Mouse (Mus musculus) kidney, postnatal 0 days (tissue): ENCODE data around the gene Cdk5r2. TPM values are rescaled to one million over a fixed set of nuclear protein-coding genes. Genes with fewer than 3 reads are reported as not detected.
"Not testable (repeated sequence)": the region's sequence is repeated elsewhere in the genome, so short reads cannot be mapped to it uniquely, and the experiment has no call there.

Experiments used
- ATAC-seq: fragments of 200-750 bp; cut with Nextera tagmentation; replicated peaks from 2 replicates; pipeline ENCODE4 v1.8.0; 2017; ENCODE audit warnings: low read depth, moderate number of reproducible peaks, moderate TSS enrichment, moderate library complexity; ENCODE audit not compliant: low FRiP score
- DNase-seq: peaks from one replicate; pipeline ENCODE4 v3.0.0-alpha.2; 2016; ENCODE audit warnings: low spot score
- H3K27ac ChIP-seq: fragments of 300-500 bp; sonication (generic); 2 replicates; pipeline ENCODE4 v1.5.1; 2014; ENCODE audit warnings: mild to moderate bottlenecking
- H3K27me3 ChIP-seq: fragments of 300-500 bp; sonication (generic); 2 replicates; pipeline ENCODE4 v1.6.1; 2014; ENCODE audit warnings: low read length, mixed read lengths; ENCODE audit not compliant: insufficient read depth
- H3K36me3 ChIP-seq: fragments of 300-500 bp; sonication (generic); 2 replicates; pipeline ENCODE4 v1.6.1; 2014; ENCODE audit warnings: low read length, mixed read lengths; ENCODE audit not compliant: insufficient read depth
- H3K4me1 ChIP-seq: fragments of 300-500 bp; sonication (generic); replicated peaks from 2 replicates; pipeline ENCODE4 v1.6.1; 2014; ENCODE audit warnings: antibody characterized with exemption, low read length, mixed read lengths; ENCODE audit not compliant: insufficient read depth
- H3K4me2 ChIP-seq: fragments of 300-500 bp; sonication (generic); 2 replicates; pipeline ENCODE4 v1.6.1; 2014; ENCODE audit warnings: mild to moderate bottlenecking, low read length, moderate library complexity, mixed read lengths
- H3K4me3 ChIP-seq: fragments of 300-500 bp; sonication (generic); replicated peaks from 2 replicates; pipeline ENCODE4 v1.5.1; 2014; ENCODE audit warnings: low read depth, low read length
- H3K9ac ChIP-seq: fragments of 300-500 bp; sonication (generic); 2 replicates; pipeline ENCODE4 v1.6.1; 2014; ENCODE audit warnings: low read depth, low read length
- H3K9me3 ChIP-seq: fragments of 300-500 bp; sonication (generic); replicated peaks from 2 replicates; pipeline ENCODE4 v1.6.1; 2016; ENCODE audit warnings: low read length, inconsistent platforms, mixed read lengths
- CTCF ChIP-seq: IDR thresholded peaks from 2 replicates; pipeline ENCODE4 v1.5.1; 2016; ENCODE audit warnings: antibody characterized with exemption, low read depth, mild to moderate bottlenecking, moderate library complexity
- WGBS: fragments of 180-500 bp; shearing (Covaris S2); extraction: QIAGEN DNeasy Blood & Tissue Kit; methylation state at CpG from one replicate; pipeline ENCODE4 v1.1.7; 2014; 5-methylcytosine and 5-hydroxymethylcytosine counted together
- polyA plus RNA-seq: library from polyadenylated mRNA; unstranded; fragments of >200 nt; fragmentation: Nextera tagmentation; extraction: Ambion mirVana; gene quantifications from 2 replicates; pipeline ENCODE4 v1.2.1, GENCODE M21; 2015

The Cdk5r2 gene
- polyA plus RNA-seq, 1 experiment from 2014 or later: not detected

GRCm38 (mm10) chr1:74809007-74809406, 45.7 kb upstream of the Cdk5r2 start:
- no peak for ATAC-seq

GRCm38 (mm10) chr1:74814931-74815647, 39.6 kb upstream of the Cdk5r2 start:
- Histone ChIP-seq H3K4me2 (no peak overlapping the region), H3K9me3 (no peaks in the 10 kb centered on the region), H3K4me3 (no peak overlapping the region), H3K9ac (no peak overlapping the region), H3K27ac (no peak overlapping the region), H3K4me1 (no peaks in the 10 kb centered on the region), H3K36me3 (no peaks in the 10 kb centered on the region), H3K27me3 (no peaks in the 10 kb centered on the region)
- DNase-seq: no peak
- peak; percentile 39; the same call in 1 of the 2 replicates for TF ChIP-seq CTCF
- ATAC-seq: no peak
- WGBS: 78% methylated on average over 9 of the region's 9 CpGs

More at GRCm38 (mm10) chr1:74809007-74809406, 45.7 kb upstream of the Cdk5r2 start:
- H3K4me2 ChIP-seq: no peak overlapping the region
- H3K9me3 ChIP-seq: no peaks in the 10 kb centered on the region
- H3K4me3 ChIP-seq: no peak overlapping the region
- WGBS: 58% methylated on average over 10 of the region's 10 CpGs
- peak; percentile 47 for TF ChIP-seq CTCF
- peaks cover 39% of the 10 kb centered on the region for H3K27me3 ChIP-seq
- H3K36me3 ChIP-seq: no peaks in the 10 kb centered on the region
- H3K9ac ChIP-seq: no peak overlapping the region
- H3K4me1 ChIP-seq: peaks cover 7% of the 10 kb centered on the region; the same call in 1 of the 2 replicates
- no peak overlapping the region for H3K27ac ChIP-seq
- no peak for DNase-seq

- 81% methylated on average over 6 of the region's 6 CpGs for WGBS
- not testable (repeated sequence) for ATAC-seq, H3K9ac ChIP-seq, H3K27ac ChIP-seq, H3K4me2 ChIP-seq, H3K4me3 ChIP-seq, H3K27me3 ChIP-seq, H3K4me1 ChIP-seq, DNase-seq, H3K36me3 ChIP-seq, H3K9me3 ChIP-seq
Observed at GRCm38 (mm10) chr1:74815965-74816364, 38.8 kb upstream of the Cdk5r2 start.

- H3K9ac ChIP-seq: peak overlapping the region; percentile 87
- H3K27me3 ChIP-seq: no peaks in the 10 kb centered on the region
- WGBS: 3% methylated on average over 38 of the region's 38 CpGs
- peak overlapping the region; percentile 67 for H3K4me3 ChIP-seq
- H3K9me3 ChIP-seq: no peaks in the 10 kb centered on the region
- DNase-seq (peak; percentile 94), ATAC-seq (peak; percentile 86)
- peak overlapping the region; percentile 70 for H3K4me2 ChIP-seq
- TF ChIP-seq CTCF: no peak
- H3K36me3 ChIP-seq: no peaks in the 10 kb centered on the region
- H3K4me1 ChIP-seq: no peaks in the 10 kb centered on the region
- peak overlapping the region; percentile 92 for H3K27ac ChIP-seq
Observed at GRCm38 (mm10) chr1:74816612-74817199, 38.0 kb upstream of the Cdk5r2 start.

- DNase-seq (no peak), ATAC-seq (no peak)
- no peak for TF ChIP-seq CTCF
- WGBS: 9% methylated on average over 14 of the region's 14 CpGs
- Histone ChIP-seq H3K36me3 (no peaks in the 10 kb centered on the region), H3K9me3 (no peaks in the 10 kb centered on the region), H3K4me3 (peak overlapping the region; percentile 67), H3K27ac (peak overlapping the region; percentile 92), H3K9ac (peak overlapping the region; percentile 87), H3K4me2 (peak overlapping the region; percentile 70), H3K27me3 (no peaks in the 10 kb centered on the region), H3K4me1 (no peaks in the 10 kb centered on the region)
Observed at GRCm38 (mm10) chr1:74817219-74817618, 37.5 kb upstream of the Cdk5r2 start.

- DNase-seq: no peak
- no peak for ATAC-seq
- H3K4me2 ChIP-seq: no peak overlapping the region
- no peak overlapping the region for H3K27ac ChIP-seq
- H3K4me3 ChIP-seq: no peak overlapping the region
- H3K36me3 ChIP-seq: no peaks in the 10 kb centered on the region
- no peaks in the 10 kb centered on the region for H3K4me1 ChIP-seq
- no peak for TF ChIP-seq CTCF
- no peaks in the 10 kb centered on the region for H3K27me3 ChIP-seq
- no peaks in the 10 kb centered on the region for H3K9me3 ChIP-seq
- H3K9ac ChIP-seq: no peak overlapping the region
- WGBS: 97% methylated on average over 1 of the region's 1 CpGs
Observed at GRCm38 (mm10) chr1:74818509-74818908, 36.2 kb upstream of the Cdk5r2 start.

- not testable (repeated sequence) for H3K27ac ChIP-seq, H3K9me3 ChIP-seq, H3K27me3 ChIP-seq, H3K9ac ChIP-seq, ATAC-seq, H3K4me2 ChIP-seq, DNase-seq, H3K36me3 ChIP-seq, H3K4me3 ChIP-seq, H3K4me1 ChIP-seq
- WGBS: 96% methylated on average over 4 of the region's 4 CpGs
Observed at GRCm38 (mm10) chr1:74823598-74823997, 31.1 kb upstream of the Cdk5r2 start.
